Mouse (Mus musculus): ENCODE data around the gene Rassf3. TPM values are rescaled to one million over a fixed set of nuclear protein-coding genes. Genes with fewer than 3 reads are reported as not detected.
A peak's percentile ranks its signal among the peaks of the same experiment; 100 is the strongest.

Gene Rassf3
- total RNA-seq, 2 experiments from 2014 or later: 29.2 to 47.3 TPM

- intact Hi-C loops (cut with DNase I): no loop called here
- Histone ChIP-seq H3K4me3 (no peak overlapping the region), H3K27ac (no peak overlapping the region)
- TF ChIP-seq CTCF (IDR thresholded peaks at IDR 0.05): no peak
- DNase-seq: no peak
Observed at GRCm38 (mm10) chr10:121501160-121501559, 25.0 kb upstream of the Rassf3 start.

- intact Hi-C loops (cut with DNase I): no loop called here
- H3K4me3 ChIP-seq: no peak overlapping the region
Observed at GRCm38 (mm10) chr10:121500034-121500433, 23.9 kb upstream of the Rassf3 start.

GRCm38 (mm10) chr10:121499063-121499462 lies 22.9 kb upstream of the Rassf3 start:
- Histone ChIP-seq H3K27ac (peak overlapping the region; percentile 20; the same call in 1 of the 2 replicates), H3K4me3 (no peak overlapping the region)
- intact Hi-C loops (cut with DNase I): no loop called here
- no peak for DNase-seq
- TF ChIP-seq CTCF (IDR thresholded peaks at IDR 0.05): no peak

More at GRCm38 (mm10) chr10:121500034-121500433, 23.9 kb upstream of the Rassf3 start:
- DNase-seq: no peak
- TF ChIP-seq CTCF (IDR thresholded peaks at IDR 0.05): peak; percentile 25; the same call in 1 of the 2 replicates
- no peak overlapping the region for H3K27ac ChIP-seq

GRCm38 (mm10) chr10:121498481-121498904 lies 22.3 kb upstream of the Rassf3 start:
- Histone ChIP-seq H3K27ac (peak overlapping the region; percentile 65), H3K4me3 (peak overlapping the region; percentile 23)
- DNase-seq: peak; percentile 43
- TF ChIP-seq CTCF (IDR thresholded peaks at IDR 0.05): no peak
- intact Hi-C loops (cut with DNase I): no loop called here

- H3K4me3 ChIP-seq: peak overlapping the region; percentile 23
- intact Hi-C loops (cut with DNase I): no loop called here
- DNase-seq: no peak
- peak overlapping the region; percentile 65 for H3K27ac ChIP-seq
- no peak for TF ChIP-seq CTCF (IDR thresholded peaks at IDR 0.05)
Observed at GRCm38 (mm10) chr10:121497968-121498367, 21.8 kb upstream of the Rassf3 start.

DNA sequence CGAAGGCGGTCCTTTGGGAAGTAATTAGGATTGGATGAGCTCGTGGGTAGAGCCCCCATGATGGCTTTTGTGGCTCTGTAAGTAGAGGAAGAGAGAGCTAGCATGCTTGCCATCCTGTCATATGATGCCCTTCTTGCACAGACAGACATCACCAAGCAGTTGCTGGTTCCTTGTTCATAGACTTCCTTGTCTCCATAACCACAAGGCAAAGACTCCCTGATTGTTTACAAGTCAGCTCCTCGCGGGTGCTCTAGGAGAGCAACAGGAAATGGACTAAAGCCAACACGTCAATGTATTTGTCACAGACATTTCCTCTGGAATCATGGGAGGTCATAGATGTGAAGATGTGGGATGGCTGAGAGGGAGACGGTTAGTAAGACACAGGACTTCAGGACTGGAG lies 20.5 kb upstream of the Rassf3 start:
- Histone ChIP-seq H3K27ac (no peak overlapping the region), H3K4me3 (no peak overlapping the region)
- intact Hi-C loops (cut with DNase I): no loop called here
- no peak for TF ChIP-seq CTCF (IDR thresholded peaks at IDR 0.05)
- no peak for DNase-seq

DNA sequence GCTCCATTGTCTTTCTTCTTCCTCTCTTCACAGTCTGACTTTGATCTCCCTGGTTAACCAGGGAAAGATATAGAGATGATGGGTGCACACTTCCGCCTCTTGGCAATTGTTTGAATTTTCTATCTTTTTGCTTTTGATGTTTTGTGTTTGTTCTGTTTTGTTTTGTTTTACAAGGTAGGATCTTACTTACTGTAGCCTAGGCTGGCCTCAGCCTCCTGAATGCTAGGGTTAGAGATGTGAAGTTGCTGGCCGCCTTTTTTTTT lies 17.9 kb upstream of the Rassf3 start:
- Histone ChIP-seq H3K27ac (no peak overlapping the region), H3K4me3 (no peak overlapping the region)
- intact Hi-C loops (cut with DNase I): no loop called here
- no peak for DNase-seq
- TF ChIP-seq CTCF (IDR thresholded peaks at IDR 0.05): no peak

- intact Hi-C loops (cut with DNase I): no loop called here
- DNase-seq: no peak
- H3K4me3 ChIP-seq: no peak overlapping the region
- no peak overlapping the region for H3K27ac ChIP-seq
- TF ChIP-seq CTCF (IDR thresholded peaks at IDR 0.05): no peak
Observed at GRCm38 (mm10) chr10:121493374-121494162, 17.4 kb upstream of the Rassf3 start.

GRCm38 (mm10) chr10:121492608-121493315 lies 16.6 kb upstream of the Rassf3 start:
- DNase-seq: no peak
- H3K4me3 ChIP-seq: no peak overlapping the region
- intact Hi-C loops (cut with DNase I): no loop called here
- TF ChIP-seq CTCF (IDR thresholded peaks at IDR 0.05): no peak
- H3K27ac ChIP-seq: no peak overlapping the region

GRCm38 (mm10) chr10:121489941-121490340 lies 13.8 kb upstream of the Rassf3 start:
- intact Hi-C loops (cut with DNase I): no loop called here
- no peak for TF ChIP-seq CTCF (IDR thresholded peaks at IDR 0.05)
- Histone ChIP-seq H3K27ac (no peak overlapping the region), H3K4me3 (no peak overlapping the region)
- no peak for DNase-seq

- H3K4me3 ChIP-seq: peak overlapping the region; percentile 4; the same call in 1 of the 2 replicates
- H3K27ac ChIP-seq: peak overlapping the region; percentile 48
- DNase-seq: no peak
- intact Hi-C loops (cut with DNase I): no loop called here
- no peak for TF ChIP-seq CTCF (IDR thresholded peaks at IDR 0.05)
Observed at GRCm38 (mm10) chr10:121488623-121489299, 12.6 kb upstream of the Rassf3 start.

- no peak for TF ChIP-seq CTCF (IDR thresholded peaks at IDR 0.05)
- intact Hi-C loops (cut with DNase I): no loop called here
- H3K27ac ChIP-seq: no peak overlapping the region
- no peak overlapping the region for H3K4me3 ChIP-seq
- DNase-seq: no peak
Observed at GRCm38 (mm10) chr10:121487716-121488115, 11.6 kb upstream of the Rassf3 start.

- Histone ChIP-seq H3K27ac (no peak overlapping the region), H3K4me3 (no peak overlapping the region)
- DNase-seq: no peak
- TF ChIP-seq CTCF (IDR thresholded peaks at IDR 0.05): no peak
- intact Hi-C loops (cut with DNase I): no loop called here
Observed at GRCm38 (mm10) chr10:121486350-121486749, 10.2 kb upstream of the Rassf3 start.
